Mouse (Mus musculus) right cerebral cortex, postnatal 4 days (tissue): ENCODE results near the gene Tatdn3.
"Not testable (repeated sequence)": the region's sequence is repeated elsewhere in the genome, so short reads cannot be mapped to it uniquely, and the experiment has no call there.

Experiments
- DNase-seq: peaks from one replicate; pipeline ENCODE4 v3.0.0-alpha.2; 2022

Tatdn3 gene

DNA sequence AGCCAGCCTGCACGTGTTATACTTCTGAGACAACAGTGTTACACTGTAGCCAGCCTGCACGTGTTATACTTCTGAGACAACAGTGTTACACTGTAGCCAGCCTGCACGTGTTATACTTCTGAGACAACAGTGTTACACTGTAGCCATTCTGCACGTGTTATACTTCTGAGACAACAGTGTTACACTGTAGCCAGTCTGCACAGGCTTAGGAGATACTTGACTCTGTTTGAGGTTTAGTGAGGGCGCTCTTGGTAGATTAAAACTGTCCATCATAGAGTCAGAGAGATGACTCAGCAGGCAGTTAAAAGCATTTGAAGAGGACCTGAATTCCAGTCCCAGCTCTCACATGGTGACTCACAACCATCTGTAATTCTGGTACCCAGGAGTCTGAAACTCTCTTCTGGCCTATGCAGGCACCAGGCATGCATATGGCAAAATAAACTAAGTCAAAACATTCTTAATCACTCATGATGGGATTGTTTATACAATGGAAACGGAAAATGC lies 31.8 kb downstream of the Tatdn3 start:
- DNase-seq = not testable (repeated sequence)

DNA sequence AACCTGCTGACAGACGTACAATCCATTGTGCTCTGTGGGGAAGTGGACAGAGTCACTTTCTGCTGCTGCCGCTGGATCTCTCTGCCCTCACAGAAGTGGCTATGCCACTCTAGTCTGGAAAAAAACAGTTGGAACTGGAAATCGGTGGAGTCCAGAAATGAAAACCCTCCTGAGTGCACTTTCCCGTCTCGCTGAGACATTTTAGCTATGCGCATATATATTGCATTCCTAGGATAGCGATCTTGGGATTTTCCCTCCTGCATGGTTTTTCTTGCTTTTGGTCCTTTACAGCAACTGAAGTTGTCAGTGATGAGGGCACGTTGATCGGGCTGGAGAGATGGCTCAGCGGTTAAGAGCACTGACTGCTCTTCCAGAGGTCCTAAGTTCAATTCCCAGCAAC lies 32.5 kb downstream of the Tatdn3 start:
- DNase-seq = no peak

GRCm38 (mm10) chr1:191026021-191026713 lies 36.6 kb downstream of the Tatdn3 start, which contains the start of gene Flvcr1:
TSS of gene Flvcr1 (minus strand) at chr1:191026158.
- DNase-seq = peak; percentile 96

DNA sequence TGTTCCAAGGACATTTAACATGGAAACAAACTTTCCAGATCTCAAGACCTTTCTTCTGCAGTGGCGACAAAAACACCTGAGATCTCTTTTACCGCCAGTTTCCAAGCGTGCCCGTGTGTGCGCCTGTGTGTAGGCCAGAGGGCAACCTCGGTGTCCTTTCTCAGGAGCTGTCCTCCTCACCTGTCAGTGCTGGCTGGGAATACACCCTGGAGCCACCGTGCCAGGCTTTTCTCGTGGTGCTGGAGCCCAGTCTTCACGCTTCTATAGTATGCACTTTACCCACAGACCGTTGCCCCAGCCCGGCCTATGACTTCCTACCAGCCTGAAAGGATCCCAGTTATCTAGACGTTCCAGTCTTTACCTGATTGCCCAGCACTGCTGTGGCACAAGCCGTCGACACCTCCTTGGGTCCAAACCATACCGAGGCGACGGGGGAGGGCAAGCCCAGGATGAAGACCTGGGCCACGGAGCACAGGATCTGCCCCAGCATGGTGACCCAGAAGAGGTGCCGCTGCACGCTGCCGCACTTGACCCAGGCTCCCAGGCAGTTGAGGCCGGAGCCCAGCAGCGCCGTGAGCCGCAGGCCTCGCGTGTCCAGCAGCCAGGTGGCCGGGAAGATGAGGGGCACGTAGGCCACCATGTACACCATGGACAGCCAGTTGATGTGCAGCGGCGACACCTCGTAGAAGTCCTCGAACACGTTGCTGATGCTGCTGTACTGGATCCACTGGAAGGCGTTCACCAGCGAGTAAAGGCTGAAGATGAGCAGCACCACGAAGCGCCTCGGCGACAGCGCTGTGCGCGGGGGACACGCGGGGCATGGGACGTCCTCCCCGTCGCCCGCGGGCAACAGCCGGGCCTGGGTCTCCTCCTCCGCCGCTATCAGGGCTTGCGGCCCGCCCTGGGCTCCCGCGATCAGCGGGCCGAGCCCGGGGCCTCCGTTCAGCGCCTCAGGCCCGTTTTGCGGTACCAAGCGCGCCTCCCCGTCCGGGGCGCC lies 37.4 kb downstream of the Tatdn3 start:
- DNase-seq = peak; percentile 7

DNA sequence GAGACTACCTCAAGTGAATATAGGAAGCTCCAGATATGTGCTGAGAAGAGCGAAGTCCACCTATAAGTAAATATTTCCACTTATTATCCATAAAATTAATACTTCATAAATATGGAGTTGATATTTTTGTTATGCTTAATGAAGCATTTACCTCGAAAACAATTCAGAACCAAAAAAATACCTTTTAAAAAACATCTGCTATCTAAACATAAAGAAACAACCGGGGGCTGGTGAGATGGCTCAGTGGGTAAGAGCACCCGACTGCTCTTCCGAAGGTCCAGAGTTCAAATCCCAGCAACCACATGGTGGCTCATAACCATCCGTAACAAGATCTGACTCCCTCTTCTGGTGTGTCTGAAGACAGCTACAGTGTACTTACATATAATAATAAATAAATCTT lies 38.9 kb downstream of the Tatdn3 start:
- DNase-seq = not testable (repeated sequence)

DNA sequence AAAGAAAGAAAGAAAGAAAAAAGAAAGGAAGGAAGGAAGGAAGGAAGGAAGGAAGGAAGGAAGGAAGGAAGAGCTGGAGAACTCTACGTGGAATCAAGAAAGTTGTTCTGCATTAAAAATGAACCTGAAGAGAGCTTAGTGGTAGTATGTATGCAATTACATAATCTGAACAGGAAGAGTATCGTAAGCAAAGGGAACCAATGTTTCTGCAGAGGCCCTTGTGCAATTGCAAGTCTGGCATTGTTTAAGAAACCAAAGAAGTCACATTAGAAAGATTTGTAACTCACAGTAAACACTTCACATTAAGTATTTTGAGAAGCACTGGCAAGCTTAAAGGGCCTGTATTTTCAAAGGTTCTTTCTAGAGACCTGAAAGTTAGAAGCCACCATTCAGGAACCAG lies 39.6 kb downstream of the Tatdn3 start:
- no peak for DNase-seq

- DNase-seq = no peak
Measured at GRCm38 (mm10) chr1:191021016-191021415, 41.7 kb downstream of the Tatdn3 start.

DNA sequence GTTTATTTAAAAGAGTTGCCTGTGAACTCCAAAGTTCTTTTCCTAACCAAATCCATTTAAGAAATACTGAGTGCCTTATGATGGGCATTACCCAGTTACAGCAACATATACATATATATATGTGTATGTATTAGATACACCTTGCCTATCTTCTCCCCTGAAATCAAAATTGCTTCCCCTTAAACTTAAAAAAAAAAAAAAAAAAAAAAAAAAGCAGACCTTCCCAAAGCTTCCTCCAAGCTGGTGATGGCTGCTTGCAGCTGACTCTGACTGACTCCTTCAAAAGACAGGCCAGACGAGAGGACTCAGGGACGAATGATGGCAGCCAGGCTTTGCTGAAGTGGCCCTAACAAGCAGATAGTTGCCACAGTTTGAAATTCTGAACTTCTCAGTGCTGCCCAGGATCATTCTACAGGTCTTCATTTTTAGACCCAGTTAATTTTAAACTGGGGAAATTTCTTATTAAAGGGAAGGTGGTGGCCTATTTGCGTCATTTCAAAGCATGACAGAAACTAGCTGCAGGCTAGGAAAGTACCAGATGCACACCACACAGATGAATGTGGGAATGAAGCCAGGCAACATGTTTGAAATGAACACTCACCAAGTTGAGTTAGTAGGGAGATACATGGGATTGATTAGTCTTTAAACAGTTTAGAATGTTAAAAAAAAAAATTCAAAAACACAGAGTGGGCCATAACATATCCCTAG lies 42.4 kb downstream of the Tatdn3 start:
- DNase-seq = no peak

DNA sequence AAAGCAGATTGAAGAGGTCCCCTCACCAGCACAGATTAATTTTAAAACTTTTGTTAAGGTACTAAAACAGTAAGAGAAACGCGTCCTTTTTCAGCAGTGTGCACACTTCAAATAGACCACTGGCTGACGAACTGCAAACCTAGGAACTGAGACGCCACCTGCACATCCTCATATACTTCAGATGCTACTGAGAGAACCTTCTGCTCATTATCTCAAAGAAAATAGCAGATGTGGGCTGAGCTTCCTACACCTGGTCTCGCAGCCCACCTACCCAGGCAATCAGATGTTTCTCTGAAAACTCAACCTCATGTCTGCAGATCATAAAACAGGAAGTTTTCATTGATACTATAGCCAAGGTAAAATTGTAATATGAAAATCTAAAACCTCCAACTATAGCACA lies 42.9 kb downstream of the Tatdn3 start:
- DNase-seq = no peak

DNA sequence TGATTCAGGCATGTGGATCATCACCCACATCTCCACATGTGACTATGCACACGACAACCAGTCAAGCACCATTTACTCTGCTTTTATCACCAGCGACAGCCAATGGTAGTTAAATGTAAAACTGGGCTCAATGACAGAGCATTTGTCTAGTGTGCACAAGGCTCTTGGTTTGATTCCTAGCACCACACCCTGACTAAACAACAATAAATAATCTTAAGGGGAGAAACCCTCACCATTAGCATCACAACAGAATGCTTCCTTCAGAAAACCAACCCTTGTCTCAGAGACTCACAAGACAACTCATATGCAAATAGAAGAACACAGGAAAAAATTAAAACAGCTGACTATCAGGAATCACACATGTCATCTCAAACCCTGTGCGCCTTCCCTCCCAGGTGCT lies 48.5 kb downstream of the Tatdn3 start:
- DNase-seq = no peak

DNA sequence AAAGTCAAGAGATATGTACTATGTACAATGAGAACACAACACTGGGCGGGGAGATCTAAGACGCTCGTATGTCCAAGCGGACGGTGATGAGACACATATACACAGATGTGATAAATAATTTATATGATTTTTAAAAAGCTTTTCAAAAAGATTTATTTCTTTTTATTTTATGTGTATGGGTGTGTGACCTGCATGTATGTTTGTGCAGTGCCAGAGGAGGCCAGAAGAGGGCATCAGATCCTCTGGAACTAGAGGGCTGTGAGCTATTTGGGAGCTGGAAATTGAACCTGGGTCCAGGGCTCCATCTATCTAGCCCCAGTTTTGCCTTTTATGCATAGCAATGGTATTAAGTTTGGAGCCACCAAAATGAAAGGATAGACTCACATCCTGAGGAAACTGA lies 54.0 kb downstream of the Tatdn3 start:
- DNase-seq = no peak

GRCm38 (mm10) chr1:191002201-191002600 lies 60.5 kb downstream of the Tatdn3 start:
- no peak for DNase-seq

DNA sequence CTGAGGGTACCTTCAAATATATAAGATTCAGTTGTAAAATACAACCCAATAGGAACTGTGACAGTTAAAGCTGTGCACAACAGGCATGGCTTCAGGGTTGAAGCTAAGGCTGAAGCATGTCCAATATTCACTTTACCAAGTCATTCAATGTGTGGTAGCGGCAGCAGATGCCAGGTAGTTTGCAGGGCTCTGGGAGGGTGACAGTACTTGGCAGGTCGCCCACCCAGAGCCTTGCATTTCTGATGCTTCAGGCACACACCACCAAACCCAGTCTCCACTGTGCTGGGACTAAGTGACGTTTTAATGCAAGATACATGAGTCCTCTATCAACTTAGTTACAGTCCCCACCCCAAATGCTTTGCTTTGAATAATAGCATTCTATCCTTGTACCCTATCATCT lies 62.0 kb downstream of the Tatdn3 start:
- DNase-seq = no peak

GRCm38 (mm10) chr1:190998027-190998426 lies 64.7 kb downstream of the Tatdn3 start:
- DNase-seq = no peak

- DNase-seq = no peak
Measured at GRCm38 (mm10) chr1:190996346-190996877, 66.3 kb downstream of the Tatdn3 start.
